Mouse (Mus musculus): ENCODE results near the gene Cog2. TPM values are rescaled to one million over a fixed set of nuclear protein-coding genes. Genes with fewer than 3 reads are reported as not detected.

Gene Cog2
- polyA plus RNA-seq, 1 experiment from 2014 or later, result 33.0 TPM

DNA sequence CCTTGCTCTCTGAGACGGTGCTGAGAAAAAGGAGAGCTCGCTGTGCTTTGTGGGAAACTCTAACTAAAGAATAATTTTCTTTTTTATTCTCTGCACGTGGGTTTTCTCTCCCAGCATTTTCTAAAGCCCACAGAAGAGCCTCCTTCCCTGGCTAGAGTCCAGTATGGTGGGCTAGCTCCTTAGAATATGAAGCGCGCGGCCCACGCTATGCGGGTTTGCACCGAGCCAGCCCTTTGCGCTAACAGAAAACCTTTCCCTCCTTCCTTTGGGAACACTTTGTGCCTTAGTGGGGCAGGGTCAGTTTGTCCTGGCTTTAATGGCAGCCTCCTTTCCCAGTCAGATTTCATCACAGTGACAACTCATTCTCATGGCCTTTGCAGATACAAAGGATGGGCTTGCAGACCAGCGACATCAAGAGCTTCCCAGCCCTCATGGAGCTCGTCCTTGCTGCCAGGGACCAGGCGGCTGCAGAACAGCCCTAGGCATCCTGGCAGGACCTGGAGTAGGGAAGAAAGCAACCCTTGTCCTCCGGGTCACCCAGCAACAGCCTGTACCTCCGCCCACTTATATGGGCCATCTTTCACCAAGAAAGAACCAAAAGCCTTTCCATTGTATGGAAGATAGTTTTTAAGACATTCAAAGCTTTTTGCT, 30.6 kb downstream of the Cog2 start:
- Histone ChIP-seq H3K4me2 (no peak overlapping the region), H3K27ac (replicated peaks) (no peak overlapping the region), H3K9me3 (no peaks in the 10 kb centered on the region), H3K9ac (no peak overlapping the region), H3K27me3 (no peaks in the 10 kb centered on the region), H3K4me3 (no peak overlapping the region), H3K4me1 (replicated peaks) (peaks cover 12% of the 10 kb centered on the region), H3K36me3 (peaks cover 68% of the 10 kb centered on the region)
- WGBS, result 89% methylated on average over 15 of the region's 15 CpGs
- ATAC-seq (ENCODE audit: low read depth), result no peak

DNA sequence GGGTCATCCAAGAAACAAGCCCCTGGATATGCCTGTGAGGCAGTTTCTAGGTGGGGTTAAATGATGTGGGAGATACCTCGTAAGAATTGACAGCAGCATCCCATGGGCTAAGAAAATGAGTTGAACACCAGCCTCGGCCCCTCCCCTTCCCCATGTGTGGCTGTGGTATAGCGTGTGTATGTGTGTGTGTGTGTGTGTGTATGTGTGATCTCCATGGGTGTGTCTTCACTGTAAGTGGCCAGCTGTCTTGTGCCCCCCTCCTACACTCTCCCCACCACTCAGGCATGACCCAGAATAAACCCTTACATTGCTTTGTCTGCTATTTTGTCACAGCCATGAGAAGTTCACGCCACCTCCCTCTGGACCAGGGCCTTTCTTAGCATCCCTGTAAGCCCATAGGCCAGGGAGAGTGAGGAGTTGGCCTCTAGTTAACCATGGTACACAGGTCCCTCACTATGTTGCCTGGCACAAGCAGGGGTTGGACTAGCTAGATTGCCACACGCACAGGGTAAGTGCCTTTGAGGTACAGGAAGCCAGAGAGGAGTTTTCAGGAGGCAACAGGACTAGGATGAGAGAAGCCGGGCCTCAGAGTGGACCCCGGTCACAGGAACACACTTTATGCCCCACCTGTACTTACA, 34.7 kb downstream of the Cog2 start:
- Histone ChIP-seq H3K9me3 (no peaks in the 10 kb centered on the region), H3K27ac (replicated peaks) (no peak overlapping the region), H3K36me3 (peaks cover 28% of the 10 kb centered on the region), H3K4me2 (no peak overlapping the region), H3K4me1 (replicated peaks) (peaks cover 16% of the 10 kb centered on the region), H3K9ac (no peak overlapping the region), H3K27me3 (no peaks in the 10 kb centered on the region), H3K4me3 (no peak overlapping the region)
- no peak for ATAC-seq (ENCODE audit: low read depth)
- WGBS, result 90% methylated on average over 7 of the region's 7 CpGs

DNA sequence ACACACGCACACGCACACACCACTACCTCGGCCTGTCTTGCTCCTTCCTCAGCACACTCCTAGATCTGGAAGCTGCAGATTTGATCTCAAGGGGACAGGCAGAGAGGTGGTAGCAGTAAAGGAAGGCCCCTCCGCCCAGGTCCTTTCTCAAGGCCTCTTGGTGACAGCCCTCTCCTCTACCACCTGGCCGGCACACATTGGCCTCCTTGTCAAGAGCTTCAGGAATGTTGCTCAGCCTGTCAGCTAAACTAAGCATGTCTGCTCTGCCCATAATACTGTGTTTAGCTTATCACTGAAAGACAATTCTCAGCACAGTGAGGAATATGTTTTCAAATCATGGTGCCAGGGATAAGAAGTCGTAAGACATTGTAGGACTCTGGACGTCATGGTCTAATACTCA, 35.6 kb downstream of the Cog2 start:
- Histone ChIP-seq H3K27me3 (no peaks in the 10 kb centered on the region), H3K4me2 (no peak overlapping the region), H3K4me1 (replicated peaks) (peaks cover 16% of the 10 kb centered on the region), H3K4me3 (no peak overlapping the region), H3K9ac (no peak overlapping the region), H3K36me3 (peaks cover 19% of the 10 kb centered on the region), H3K27ac (replicated peaks) (peak overlapping the region; percentile 61), H3K9me3 (no peaks in the 10 kb centered on the region)
- ATAC-seq (ENCODE audit: low read depth), result no peak
- WGBS, result 81% methylated on average over 7 of the region's 7 CpGs

DNA sequence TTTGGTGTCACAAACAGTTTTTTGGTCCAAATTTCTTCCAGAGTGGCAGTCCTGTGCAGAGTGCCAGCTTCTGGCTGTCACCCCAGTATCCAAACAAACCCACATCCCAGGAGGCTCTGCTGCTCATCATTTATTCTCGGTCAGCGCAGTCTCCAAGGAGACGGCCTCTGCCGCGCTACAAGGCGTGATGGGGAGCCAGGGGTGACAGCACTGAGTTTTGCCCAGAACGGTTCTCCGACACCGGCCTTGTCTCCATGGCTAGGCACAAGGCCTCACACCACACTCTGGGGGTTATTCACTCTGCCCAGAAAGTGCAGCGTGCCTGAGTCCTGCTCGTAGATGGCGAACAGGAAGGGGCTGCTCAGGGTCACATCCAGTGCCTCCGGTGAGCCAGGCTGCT, 36.1 kb downstream of the Cog2 start:
- Histone ChIP-seq H3K27ac (replicated peaks) (peak overlapping the region; percentile 61; the same call in 1 of the 2 replicates), H3K4me2 (no peak overlapping the region), H3K27me3 (no peaks in the 10 kb centered on the region), H3K36me3 (peaks cover 14% of the 10 kb centered on the region), H3K9me3 (no peaks in the 10 kb centered on the region), H3K4me3 (no peak overlapping the region), H3K9ac (no peak overlapping the region), H3K4me1 (replicated peaks) (peaks cover 16% of the 10 kb centered on the region)
- WGBS, result 43% methylated on average over 13 of the region's 13 CpGs
- ATAC-seq (ENCODE audit: low read depth), result peak; percentile 71

DNA sequence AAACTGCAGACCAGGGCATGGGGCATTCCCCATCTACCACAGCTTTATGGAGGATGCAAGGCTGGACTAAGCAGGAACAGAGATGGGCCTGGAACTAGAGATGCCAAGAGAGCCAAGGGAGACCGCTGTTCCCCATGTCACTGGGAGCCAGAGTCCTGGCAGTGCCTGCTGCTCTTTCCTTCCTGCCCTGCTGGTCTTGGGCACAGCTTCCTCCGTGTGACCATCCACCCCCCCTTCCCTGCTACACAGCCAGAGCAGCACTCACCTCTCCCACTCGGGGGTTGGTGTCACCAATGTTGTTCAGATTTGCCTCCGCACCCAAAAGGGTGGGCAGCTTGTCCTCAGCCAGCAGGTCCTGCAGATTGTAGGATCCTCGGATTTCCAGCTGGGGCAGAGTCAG, 36.9 kb downstream of the Cog2 start:
- Histone ChIP-seq H3K9ac (no peak overlapping the region), H3K4me2 (no peak overlapping the region), H3K27me3 (no peaks in the 10 kb centered on the region), H3K4me1 (replicated peaks) (peaks cover 16% of the 10 kb centered on the region), H3K27ac (replicated peaks) (no peak overlapping the region), H3K9me3 (no peaks in the 10 kb centered on the region), H3K36me3 (peaks cover 6% of the 10 kb centered on the region), H3K4me3 (no peak overlapping the region)
- no peak for ATAC-seq (ENCODE audit: low read depth)
- 63% methylated on average over 5 of the region's 5 CpGs for WGBS

DNA sequence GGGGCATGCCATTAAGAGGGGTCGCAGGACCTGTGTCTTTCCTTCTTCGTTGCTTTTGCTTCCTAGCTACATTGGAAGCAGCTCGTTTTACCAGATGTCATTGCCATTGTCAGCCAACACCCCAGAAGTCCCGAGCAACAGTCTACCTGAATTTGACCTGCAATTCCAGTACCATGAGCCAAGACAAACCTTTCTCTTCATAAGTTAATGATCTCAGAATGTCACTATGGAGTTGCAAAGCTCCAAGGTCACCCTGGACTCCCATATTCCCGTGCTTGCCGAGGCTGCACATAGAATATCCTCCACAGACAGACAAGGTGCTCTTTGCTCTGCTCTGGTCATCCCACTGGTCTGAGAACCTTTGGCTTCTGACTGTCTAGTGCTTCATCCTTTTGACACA, 46.6 kb downstream of the Cog2 start:
- Histone ChIP-seq H3K36me3 (no peaks in the 10 kb centered on the region), H3K4me3 (no peak overlapping the region), H3K27ac (replicated peaks) (no peak overlapping the region), H3K9me3 (no peaks in the 10 kb centered on the region), H3K4me2 (no peak overlapping the region), H3K9ac (no peak overlapping the region), H3K4me1 (replicated peaks) (peaks cover 14% of the 10 kb centered on the region; the same call in 1 of the 2 replicates), H3K27me3 (no peaks in the 10 kb centered on the region)
- 81% methylated on average over 6 of the region's 6 CpGs for WGBS
- no peak for ATAC-seq (ENCODE audit: low read depth)

DNA sequence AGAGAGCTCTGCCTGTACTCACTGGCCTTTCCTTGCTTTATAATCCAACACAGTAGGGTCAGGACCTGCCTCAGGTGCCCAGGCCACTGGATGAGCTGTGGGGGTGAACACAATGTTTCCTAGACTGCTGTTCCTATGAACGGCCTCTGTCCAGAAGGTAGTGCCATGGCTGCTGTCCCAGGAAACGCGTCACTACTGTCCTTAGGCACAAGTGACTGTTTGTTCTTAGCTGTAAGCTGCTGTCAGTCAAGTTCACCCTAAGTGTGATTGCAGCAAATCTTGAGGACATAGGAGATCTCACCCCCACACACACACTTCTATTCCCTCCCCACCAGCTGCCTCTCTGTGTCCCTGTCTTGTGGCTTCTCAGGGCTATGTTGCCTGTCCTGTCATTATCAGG, 47.0 kb downstream of the Cog2 start:
- H3K27me3 ChIP-seq, result no peaks in the 10 kb centered on the region
- ATAC-seq (ENCODE audit: low read depth), result no peak
- 83% methylated on average over 3 of the region's 3 CpGs for WGBS
- H3K4me1 ChIP-seq (replicated peaks), result peaks cover 14% of the 10 kb centered on the region; the same call in 1 of the 2 replicates
- no peak overlapping the region for H3K9ac ChIP-seq
- no peak overlapping the region for H3K4me2 ChIP-seq
- H3K4me3 ChIP-seq, result no peak overlapping the region
- H3K27ac ChIP-seq (replicated peaks), result no peak overlapping the region
- H3K36me3 ChIP-seq, result no peaks in the 10 kb centered on the region
- H3K9me3 ChIP-seq, result no peaks in the 10 kb centered on the region

DNA sequence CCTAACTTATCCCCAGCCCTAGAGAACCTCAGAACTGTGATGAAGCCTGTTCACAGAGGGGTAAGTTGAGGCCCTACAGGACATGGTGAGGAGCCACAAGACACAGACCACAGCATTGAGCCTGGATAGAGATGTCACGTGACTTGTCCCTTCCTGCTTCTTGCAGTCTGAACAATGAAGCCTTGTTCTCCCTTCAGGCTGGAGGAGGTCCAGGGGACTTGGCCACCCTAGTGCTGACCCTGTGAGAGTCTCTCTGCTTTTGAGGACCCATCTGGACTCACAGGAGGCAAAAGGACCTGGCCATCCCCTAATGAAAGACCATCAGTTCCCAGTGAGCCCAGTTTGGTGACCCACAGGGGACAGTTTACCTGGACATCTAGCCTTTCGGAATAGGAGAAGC, 48.5 kb downstream of the Cog2 start:
- 71% methylated on average over 2 of the region's 2 CpGs for WGBS
- no peak for ATAC-seq (ENCODE audit: low read depth)

DNA sequence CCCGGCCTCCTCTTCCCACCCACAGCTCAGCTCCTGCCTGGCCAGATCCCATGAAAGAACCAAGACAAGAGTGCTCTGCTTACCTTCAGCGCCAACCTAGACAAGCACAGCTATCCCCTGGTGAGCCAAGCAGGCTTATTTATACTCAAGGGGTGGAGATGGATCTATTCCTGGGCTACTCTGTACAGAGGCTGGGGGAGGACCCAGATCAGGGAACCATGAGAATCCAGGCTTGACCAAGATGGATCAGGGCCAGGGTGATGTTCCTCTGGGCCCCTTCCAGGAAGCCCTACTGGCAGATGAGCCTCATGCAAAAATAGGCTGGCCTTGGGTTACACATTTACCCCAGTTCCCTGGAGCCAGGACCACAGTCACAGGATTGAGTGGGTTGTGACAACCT, 49.0 kb downstream of the Cog2 start, which contains the start of gene Agt:
Gene Agt, minus strand, starts transcription at position 114 of the 400 bp plus-strand sequence.
- Histone ChIP-seq H3K27ac (replicated peaks) (no peak within 1 kb of the TSS), H3K4me1 (replicated peaks) (peaks cover 18% of the 10 kb centered on the region; the same call in 1 of the 2 replicates), H3K4me3 (no peak within 1 kb of the TSS), H3K4me2 (no peak within 1 kb of the TSS), H3K27me3 (no peaks in the 10 kb centered on the region), H3K9ac (no peak within 1 kb of the TSS), H3K36me3 (no peaks in the 10 kb centered on the region), H3K9me3 (no peaks in the 10 kb centered on the region)
- 78% methylated on average over 2 of the region's 2 CpGs for WGBS
- ATAC-seq (ENCODE audit: low read depth), result no peak

More for the DNA sequence above, 48.5 kb downstream of the Cog2 start:
- Histone ChIP-seq H3K4me3 (no peak overlapping the region), H3K9me3 (no peaks in the 10 kb centered on the region), H3K27ac (replicated peaks) (no peak overlapping the region), H3K36me3 (no peaks in the 10 kb centered on the region), H3K4me2 (no peak overlapping the region), H3K4me1 (replicated peaks) (peaks cover 18% of the 10 kb centered on the region; the same call in 1 of the 2 replicates), H3K9ac (no peak overlapping the region), H3K27me3 (no peaks in the 10 kb centered on the region)

DNA sequence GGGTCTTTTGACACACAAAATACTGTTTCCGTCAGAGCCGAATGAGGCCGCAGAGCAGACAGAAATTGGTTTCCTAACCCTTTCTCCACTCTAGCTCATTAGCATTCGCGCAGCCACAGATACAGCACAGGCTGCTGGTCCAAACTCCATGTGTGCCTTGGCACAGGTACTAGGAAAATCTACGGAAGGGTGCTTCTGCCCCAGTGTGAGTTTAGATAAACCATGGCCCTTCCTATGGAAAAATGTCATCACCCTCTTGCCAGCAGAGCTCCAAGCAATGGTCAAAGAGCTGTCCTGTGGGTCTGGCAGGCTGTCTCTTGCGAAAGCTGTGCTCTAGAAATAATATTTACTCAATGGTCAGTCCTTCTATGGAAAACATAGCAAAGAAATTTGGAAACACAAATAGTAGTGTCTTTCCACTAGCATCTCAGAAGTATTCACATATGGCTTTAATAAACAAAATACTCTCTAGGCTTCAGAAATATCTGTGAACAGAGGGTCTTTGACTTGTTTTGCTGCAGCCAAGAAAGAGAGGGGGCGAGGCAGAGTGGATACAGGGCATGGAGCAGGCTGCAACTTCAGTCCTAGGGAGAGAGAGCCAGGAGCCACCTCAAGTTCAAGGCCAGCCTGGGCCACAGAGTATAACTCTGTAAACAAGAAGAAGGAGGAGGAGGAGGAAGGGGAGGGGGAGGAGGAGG, 51.3 kb downstream of the Cog2 start:
- H3K27me3 ChIP-seq, result no peaks in the 10 kb centered on the region
- H3K4me3 ChIP-seq, result no peak overlapping the region
- H3K4me1 ChIP-seq (replicated peaks), result peaks cover 18% of the 10 kb centered on the region; the same call in 1 of the 2 replicates
- WGBS, result 64% methylated on average over 8 of the region's 8 CpGs
- no peaks in the 10 kb centered on the region for H3K9me3 ChIP-seq
- ATAC-seq (ENCODE audit: low read depth), result no peak
- H3K9ac ChIP-seq, result no peak overlapping the region
- H3K27ac ChIP-seq (replicated peaks), result no peak overlapping the region
- H3K4me2 ChIP-seq, result no peak overlapping the region
- H3K36me3 ChIP-seq, result no peaks in the 10 kb centered on the region

DNA sequence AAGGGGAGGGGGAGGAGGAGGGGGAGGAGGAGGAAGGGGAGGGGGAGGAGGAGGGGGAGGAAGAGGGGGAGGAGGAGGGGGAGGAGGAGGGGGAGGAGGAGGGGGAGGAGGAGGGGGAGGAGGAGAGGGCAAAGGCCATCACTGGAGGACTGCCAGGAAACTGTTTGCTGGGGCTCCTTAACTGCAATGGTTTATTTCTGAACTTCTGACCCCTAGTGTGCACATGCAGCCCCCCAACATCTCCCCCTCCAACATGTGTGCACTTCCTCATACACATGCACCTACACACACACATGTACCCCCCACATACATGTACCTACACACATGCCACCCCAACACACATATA, 51.8 kb downstream of the Cog2 start:
- no peaks in the 10 kb centered on the region for H3K27me3 ChIP-seq
- ATAC-seq (ENCODE audit: low read depth), result no peak
- no peaks in the 10 kb centered on the region for H3K36me3 ChIP-seq
- H3K4me1 ChIP-seq (replicated peaks), result peaks cover 18% of the 10 kb centered on the region; the same call in 1 of the 2 replicates
- H3K9me3 ChIP-seq, result no peaks in the 10 kb centered on the region
- H3K27ac ChIP-seq (replicated peaks), result no peak overlapping the region
- H3K9ac ChIP-seq, result no peak overlapping the region
- H3K4me3 ChIP-seq, result no peak overlapping the region
- H3K4me2 ChIP-seq, result no peak overlapping the region

DNA sequence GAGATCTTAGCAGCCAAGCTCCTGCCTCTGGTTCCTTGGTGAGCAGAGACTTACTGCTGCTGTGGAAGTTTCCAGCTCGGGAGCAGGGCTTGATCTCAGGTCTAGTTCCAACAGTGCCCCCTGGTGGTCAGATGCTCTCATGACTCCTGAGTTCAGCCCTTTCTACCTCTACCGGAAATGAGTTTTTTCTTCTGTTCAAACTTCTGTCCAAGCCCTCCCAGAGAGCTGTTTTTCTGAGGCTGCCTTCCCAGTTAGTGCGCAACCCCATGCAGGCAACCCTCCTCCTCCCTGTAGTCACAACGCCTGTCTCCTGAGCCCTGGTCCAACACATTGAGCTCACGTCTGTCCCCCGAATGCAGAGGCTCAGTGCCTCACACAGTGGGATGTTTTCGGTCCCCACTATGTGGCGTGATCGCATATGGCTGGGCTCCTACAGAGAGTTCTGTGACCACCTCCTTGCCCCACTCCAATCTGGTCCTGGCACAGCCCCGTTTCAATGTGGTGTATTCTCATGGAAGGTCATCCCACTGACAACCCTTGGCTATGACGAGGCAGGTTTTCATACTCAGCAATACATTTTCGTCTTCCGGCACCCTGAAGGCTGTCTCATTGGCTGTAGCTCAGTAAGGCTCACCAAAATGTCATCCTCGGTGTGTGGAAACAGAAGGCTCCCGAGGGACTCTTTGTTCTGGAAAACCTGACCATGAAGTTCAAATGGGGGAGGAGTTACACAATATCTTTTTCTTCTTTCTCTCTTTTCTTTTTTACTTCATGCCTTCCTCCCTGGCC, 53.2 kb downstream of the Cog2 start:
- H3K4me3 ChIP-seq, result no peak overlapping the region
- H3K36me3 ChIP-seq, result no peaks in the 10 kb centered on the region
- no peak overlapping the region for H3K9ac ChIP-seq
- WGBS, result 58% methylated on average over 15 of the region's 15 CpGs
- no peaks in the 10 kb centered on the region for H3K9me3 ChIP-seq
- H3K27ac ChIP-seq (replicated peaks), result no peak overlapping the region
- H3K4me1 ChIP-seq (replicated peaks), result peaks cover 18% of the 10 kb centered on the region; the same call in 1 of the 2 replicates
- H3K4me2 ChIP-seq, result no peak overlapping the region
- H3K27me3 ChIP-seq, result no peaks in the 10 kb centered on the region
- ATAC-seq (ENCODE audit: low read depth), result peak; percentile 40; the same call in 1 of the 2 replicates

All from neural tube, embryonic 13.5 days (tissue).